Mouse (Mus musculus): ENCODE results near the gene Bcl6.

- TF ChIP-seq POLR2A (IDR thresholded peaks at IDR 0.05; ENCODE audit: control insufficient read depth, extremely low read depth, insufficient read depth, low read length, poor library complexity), result no peak
- TF ChIP-seq CTCF (IDR thresholded peaks at IDR 0.05; ENCODE audit: borderline replicate concordance, control insufficient read depth, extremely low read depth, insufficient read depth, low read length, poor library complexity), result no peak
These were observed 28.1 kb upstream of the Bcl6 start for GRCm38 (mm10) chr16:24016742-24017141.
